ENCODE assay signal across 19 mouse cellular contexts in the genomic region with DNA sequence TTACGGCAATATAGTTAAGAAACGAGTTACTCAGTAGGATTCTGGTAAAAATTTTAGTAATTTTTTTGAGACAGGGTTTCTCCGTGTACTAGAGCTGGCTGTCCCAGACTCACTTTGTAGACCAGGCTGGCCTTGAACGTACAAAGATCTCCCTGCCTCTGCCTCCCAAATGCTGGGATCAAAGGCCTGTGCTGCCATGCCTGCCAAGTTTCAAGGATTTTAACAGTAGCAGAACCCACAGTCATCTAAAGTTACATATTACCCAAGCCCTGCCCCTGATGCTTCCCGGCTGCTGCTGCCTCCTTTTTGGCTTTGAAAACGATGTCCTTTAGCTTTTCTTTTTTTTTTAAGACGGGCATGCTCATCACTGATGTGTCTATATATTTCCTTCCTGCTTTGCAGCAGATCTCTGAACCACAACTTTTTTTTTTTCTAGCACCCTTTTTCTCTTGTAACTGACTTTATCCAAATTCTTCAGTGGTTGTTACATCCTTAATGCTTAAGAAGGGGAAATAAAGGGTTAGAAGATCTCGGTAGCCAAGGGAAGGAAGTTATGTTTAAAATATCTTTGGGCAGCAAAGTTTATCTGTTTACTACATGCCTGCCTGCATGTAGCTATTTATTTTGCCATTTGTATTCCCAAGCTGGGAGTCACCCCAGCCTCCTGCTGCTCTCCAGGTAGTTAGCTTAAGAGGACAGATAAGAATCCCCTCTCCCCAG. TPM values are rescaled to one million over a fixed set of nuclear protein-coding genes. Genes with fewer than 3 reads are reported as not detected.
DNase-seq lines count a peak whose midpoint lies in the region; ATAC-seq and TF ChIP-seq lines count a peak whose summit lies in the region.
"Had no signal": no experiment of that assay in that cellular context is flagged by ENCODE, and none has a peak within 500 bp of the region (broad histone marks: within the 10 kb centered on the region; RNA-seq: fewer than 3 reads in every experiment).

No protein-coding gene starts in this region.

- H3K27me3 ChIP-seq in thymus, adult 2 months (ENCODE audit: control insufficient read depth, insufficient read depth, low read length): no peaks in the 10 kb centered on the region
- no peaks in the 10 kb centered on the region for H3K27me3 ChIP-seq in liver, embryonic 11.5 days (replicated peaks; ENCODE audit: control insufficient read depth, insufficient read depth, low read length)
- H3K27me3 ChIP-seq in splenic B cell, adult 2 months (ENCODE audit: control insufficient read depth, insufficient read depth, low read length, poor library complexity, severe bottlenecking): no peaks in the 10 kb centered on the region
- H3K27me3 ChIP-seq: limb, embryonic 12.5 days had no signal

- intact Hi-C loops in heart, postnatal 36 days (cut with DNase I): no loop called here

- peak; percentile 83 for DNase-seq in heart, adult 11 months
- no peak for DNase-seq in heart, postnatal 36 days
- no peak for DNase-seq in thymus, adult 2 months
- DNase-seq in thymus, postnatal 14 days: no peak
- DNase-seq in liver, embryonic 11.5 days (ENCODE audit: low spot score): no peak
- peak; percentile 31 for DNase-seq in splenic B cell, adult 2 months (ENCODE audit: low read depth, low spot score)
- DNase-seq in layer of hippocampus, adult 18-20 months (ENCODE audit: low spot score in 2 of 2): no peak
- DNase-seq in cerebellum, adult 11 months: no peak
- DNase-seq: adrenal gland, adult 2 months; cerebellum, adult 9-11 months; embryo, embryonic 11 days; heart, postnatal 14 days; lung, postnatal 36 days; right cerebral cortex, postnatal 25 days had no signal

- peaks cover 22% of the 10 kb centered on the region for H3K4me1 ChIP-seq in thymus, adult 2 months (replicated peaks; ENCODE audit: control insufficient read depth, insufficient read depth, low read length)
- H3K4me1 ChIP-seq in liver, embryonic 11.5 days (replicated peaks; ENCODE audit: control insufficient read depth, insufficient read depth, low read length): no peaks in the 10 kb centered on the region

- H3K4me2 ChIP-seq in liver, embryonic 11.5 days: no peak overlapping the region
- H3K4me2 ChIP-seq: limb, embryonic 12.5 days had no signal

- H3K9ac ChIP-seq in liver, embryonic 11.5 days (ENCODE audit: low read depth, low read length): no peak overlapping the region
- H3K9ac ChIP-seq: limb, embryonic 12.5 days had no signal

- 0 out of 2 replicates have a peak, but pooled peaks have one; percentile 27 for ATAC-seq in liver, embryonic 11.5 days (replicated peaks; ENCODE audit: low FRiP score)
- ATAC-seq: forebrain, embryonic 14.5 days; hindbrain, embryonic 16.5 days; midbrain, embryonic 16.5 days had no signal

- H3K27ac ChIP-seq in thymus, adult 2 months (ENCODE audit: control insufficient read depth, insufficient read depth, low read length): peak overlapping the region; percentile 77
- H3K27ac ChIP-seq in liver, embryonic 11.5 days (ENCODE audit: low read depth, low read length): 0 out of 2 replicates have a peak overlapping the region, but pooled peaks have one; percentile 16
- H3K27ac ChIP-seq: heart, embryonic 10.5 days; limb, embryonic 12.5 days had no signal

- H3K4me3 ChIP-seq in thymus, adult 2 months (ENCODE audit: control insufficient read depth, insufficient read depth, low read length): no peak overlapping the region
- H3K4me3 ChIP-seq in liver, embryonic 11.5 days (ENCODE audit: low read depth, low read length): no peak overlapping the region
- H3K4me3 ChIP-seq: heart, embryonic 10.5 days; limb, embryonic 12.5 days had no signal

- TF ChIP-seq POLR2A in thymus, adult 2 months (IDR thresholded peaks at IDR 0.05; ENCODE audit: control insufficient read depth, extremely low read depth, insufficient read depth, low read length, poor library complexity): no peak

- no peak for TF ChIP-seq CTCF in thymus, adult 2 months (IDR thresholded peaks at IDR 0.05; ENCODE audit: borderline replicate concordance, control insufficient read depth, extremely low read depth, insufficient read depth, low read length, poor library complexity)

- no peaks in the 10 kb centered on the region for H3K36me3 ChIP-seq in thymus, adult 2 months (ENCODE audit: control insufficient read depth, insufficient read depth, low read length)
- no peaks in the 10 kb centered on the region for H3K36me3 ChIP-seq in liver, embryonic 11.5 days (ENCODE audit: control insufficient read depth, insufficient read depth, low read length)
- no peaks in the 10 kb centered on the region for H3K36me3 ChIP-seq in splenic B cell, adult 2 months (ENCODE audit: control insufficient read depth, insufficient read depth, low read length, poor library complexity, severe bottlenecking)
- H3K36me3 ChIP-seq: heart, embryonic 10.5 days; limb, embryonic 12.5 days had no signal

- WGBS in thymus, adult 2 months: 16% methylated on average over 8 of the region's 8 CpGs
- WGBS in liver, embryonic 11.5 days: 40% methylated on average over 8 of the region's 8 CpGs

- no peaks in the 10 kb centered on the region for H3K9me3 ChIP-seq in liver, embryonic 11.5 days (ENCODE audit: control insufficient read depth, low read length)
- H3K9me3 ChIP-seq: heart, embryonic 10.5 days; limb, embryonic 12.5 days had no signal

RNA-seq across cellular contexts. Expression of gene Rap1b, which starts 10.3 kb away (rescaled TPM):
- 10 to 100 TPM; 50.7 to 63.9 TPM for total RNA-seq in heart, postnatal 36 days (2021)
- 59.8 and 60.9 TPM in 2 replicates for polyA plus RNA-seq in thymus, adult 2 months (2012; rRNA removed)
- polyA plus RNA-seq in liver, embryonic 11.5 days (2014; fragmentation: Nextera tagmentation; extraction: Ambion mirVana): 252 and 292 TPM in 2 replicates
- total RNA-seq in layer of hippocampus, adult 18-20 months (2021): 10 to 100 TPM; 55.5 to 59.5 TPM

Comparison
In these comparisons a context has a peak if more than half of its experiments do, and no peak if none do; other contexts are left out.
1. DNase-seq: peak in heart, adult 11 months (single experiment) and splenic B cell, adult 2 months (single experiment); none in heart, postnatal 36 days (0 of 2), thymus, adult 2 months (single experiment), thymus, postnatal 14 days (single experiment), liver, embryonic 11.5 days (single experiment), layer of hippocampus, adult 18-20 months (0 of 2) and cerebellum, adult 11 months (single experiment).